Mouse (Mus musculus): ENCODE results near the gene Sac3d1.
A peak's percentile ranks its signal among the peaks of the same experiment; 100 is the strongest.

The Sac3d1 gene

GRCm38 (mm10) chr19:6121761-6122160 lies 3.3 kb upstream of the Sac3d1 start:
- no peak for DNase-seq (ENCODE audit: low spot score in 2 of 2)

GRCm38 (mm10) chr19:6118677-6119185 lies 281 bp upstream of the Sac3d1 start:
- DNase-seq (ENCODE audit: low spot score in 2 of 2): no peak

- DNase-seq (ENCODE audit: low spot score in 2 of 2): no peak
Measured at GRCm38 (mm10) chr19:6117346-6117985, 984 bp downstream of the Sac3d1 start.

GRCm38 (mm10) chr19:6116113-6116850 lies 2.2 kb downstream of the Sac3d1 start:
- no peak for DNase-seq (ENCODE audit: low spot score in 2 of 2)

GRCm38 (mm10) chr19:6113116-6113515 lies 5.3 kb downstream of the Sac3d1 start:
- DNase-seq (ENCODE audit: low spot score in 2 of 2): no peak

- no peak for DNase-seq (ENCODE audit: low spot score in 2 of 2)
Measured at GRCm38 (mm10) chr19:6105586-6105985, 12.9 kb downstream of the Sac3d1 start, which contains the start of gene Naaladl1. Naaladl1 (plus strand) TSS chr19:6105782.

GRCm38 (mm10) chr19:6104476-6104875 lies 14.0 kb downstream of the Sac3d1 start:
- DNase-seq (ENCODE audit: low spot score in 2 of 2): no peak

- peak; percentile 62 to 78 for DNase-seq (ENCODE audit: low spot score in 2 of 2)
Measured at GRCm38 (mm10) chr19:6102169-6102853, 16.1 kb downstream of the Sac3d1 start.

GRCm38 (mm10) chr19:6101186-6101585 lies 17.3 kb downstream of the Sac3d1 start:
- DNase-seq (ENCODE audit: low spot score in 2 of 2): no peak

GRCm38 (mm10) chr19:6097847-6098246 lies 20.6 kb downstream of the Sac3d1 start:
- DNase-seq (ENCODE audit: low spot score in 2 of 2): no peak

- DNase-seq (ENCODE audit: low spot score in 2 of 2): no peak
Measured at GRCm38 (mm10) chr19:6094119-6094518, 24.3 kb downstream of the Sac3d1 start, which contains the start of gene AC131692.1. AC131692.1 (plus strand) TSS chr19:6094419.

GRCm38 (mm10) chr19:6088841-6089240 lies 29.6 kb downstream of the Sac3d1 start:
- DNase-seq (ENCODE audit: low spot score in 2 of 2): no peak

GRCm38 (mm10) chr19:6085417-6085879 lies 33.0 kb downstream of the Sac3d1 start:
- peak; percentile 66 to 80 for DNase-seq (ENCODE audit: low spot score in 2 of 2)

- peak; percentile 96 to 97 for DNase-seq (ENCODE audit: low spot score in 2 of 2)
Measured at GRCm38 (mm10) chr19:6084478-6085248, 33.8 kb downstream of the Sac3d1 start, which contains the start of the genes Zfpl1 and Cdca5. Zfpl1 (minus strand) TSS chr19:6084956. Cdca5 (plus strand) TSS chr19:6084983.

GRCm38 (mm10) chr19:6082156-6082555 lies 36.3 kb downstream of the Sac3d1 start, which contains the start of gene Gm28374:
Gm28374 (minus strand) TSS chr19:6082256.
- DNase-seq (ENCODE audit: low spot score in 2 of 2): no peak

GRCm38 (mm10) chr19:6079983-6080480 lies 38.4 kb downstream of the Sac3d1 start, which contains the start of gene Tmem262:
Tmem262 (plus strand) TSS chr19:6080033.
- no peak for DNase-seq (ENCODE audit: low spot score in 2 of 2)

- DNase-seq (ENCODE audit: low spot score in 2 of 2): peak; percentile 83
Measured at GRCm38 (mm10) chr19:6076564-6077393, 41.7 kb downstream of the Sac3d1 start, which contains the start of gene Vps51. Vps51 (minus strand) TSS chr19:6077231.

GRCm38 (mm10) chr19:6073889-6074288 lies 44.6 kb downstream of the Sac3d1 start:
- no peak for DNase-seq (ENCODE audit: low spot score in 2 of 2)

- no peak for DNase-seq (ENCODE audit: low spot score in 2 of 2)
Measured at GRCm38 (mm10) chr19:6071261-6071660, 47.2 kb downstream of the Sac3d1 start.
